Mouse (Mus musculus): ENCODE data around the gene Mastl. TPM values are rescaled to one million over a fixed set of nuclear protein-coding genes. Genes with fewer than 3 reads are reported as not detected.

Mastl gene
- 10 to 100 TPM; 12.2 to 13.2 TPM for total RNA-seq (2021)

DNA sequence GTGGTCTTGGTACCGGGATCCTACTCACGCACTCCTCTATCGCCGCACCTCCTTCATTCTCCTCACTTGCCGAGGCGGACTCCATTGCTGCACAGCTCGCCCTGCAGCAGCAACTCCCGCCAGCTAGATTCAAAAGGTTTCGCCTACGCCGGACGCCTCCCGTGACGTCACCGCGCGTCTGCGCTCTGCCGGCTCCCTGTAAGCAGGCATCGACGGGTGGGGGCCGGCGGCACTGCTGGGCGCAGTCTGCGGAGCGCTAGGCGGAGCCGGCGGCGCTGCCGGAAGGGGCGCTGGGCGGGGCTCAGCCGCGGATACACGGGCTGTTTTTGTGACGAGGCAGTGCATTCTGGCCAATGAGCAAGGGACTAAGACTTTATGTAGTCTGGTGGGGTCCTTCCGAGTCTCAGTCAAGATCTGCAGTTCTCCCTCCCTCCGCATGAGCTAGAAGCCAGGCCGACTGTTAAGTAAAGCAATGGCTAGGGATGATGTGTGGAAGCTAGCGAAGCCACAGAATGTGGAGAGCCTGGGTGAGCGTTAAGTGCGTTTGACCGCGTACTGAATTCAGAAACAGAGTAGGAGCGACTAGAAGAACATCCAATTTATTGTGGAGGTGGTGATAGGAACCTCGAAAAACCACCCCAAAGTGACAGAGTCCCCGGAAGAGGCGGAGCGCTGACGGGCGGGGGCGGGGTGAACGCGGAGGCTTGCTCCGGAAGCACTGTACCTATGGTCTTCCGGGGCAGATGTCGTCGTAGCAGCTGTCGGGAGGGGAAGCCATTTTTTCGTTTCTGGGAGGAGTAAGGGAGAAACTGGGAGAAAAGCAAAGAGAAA, at the start of gene Mastl, which contains the start of gene Yme1l1:
Gene Mastl, minus strand, starts transcription at position 248 of the 831 bp plus-strand sequence.
Gene Yme1l1, plus strand, starts transcription at position 593 of the 831 bp plus-strand sequence.
- peak; percentile 98 for DNase-seq

DNA sequence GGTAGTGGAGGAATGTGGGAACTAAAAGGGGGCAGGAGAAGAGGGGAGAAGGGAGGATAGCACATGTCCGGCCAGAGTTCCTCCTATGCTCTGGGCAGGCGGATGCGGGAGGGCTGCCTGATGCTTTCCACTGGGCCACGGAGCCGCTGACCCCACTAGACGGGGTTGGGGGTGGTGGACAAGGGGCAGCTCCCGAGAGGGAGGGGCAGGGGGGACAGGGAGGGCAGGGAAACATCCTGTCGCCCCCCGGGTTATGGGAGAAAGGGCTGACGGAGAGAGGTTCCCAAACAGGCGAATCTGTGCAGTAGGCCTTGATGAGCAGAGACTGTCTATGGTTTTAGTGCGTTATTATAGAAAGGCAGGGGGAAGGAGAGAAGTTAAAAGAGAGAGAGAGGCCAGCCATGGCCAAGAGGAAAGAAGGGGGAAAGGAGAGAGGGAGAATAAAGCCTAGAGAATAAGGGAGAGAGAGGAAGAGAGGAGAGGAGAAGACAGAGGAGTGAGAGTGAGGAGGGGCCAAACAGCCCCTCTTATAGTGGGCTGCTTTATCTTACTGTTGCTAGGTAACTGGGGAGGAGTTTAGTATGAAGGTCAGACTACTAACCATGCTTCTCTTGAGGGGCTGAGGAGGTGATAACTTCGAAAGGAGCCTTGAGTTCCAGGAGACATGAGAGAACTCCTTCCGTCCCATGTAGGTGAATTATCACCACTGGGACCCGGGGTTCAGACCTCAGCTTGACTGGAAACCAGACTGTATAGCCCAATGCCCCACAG, 47.3 kb upstream of the Mastl start:
- peak; percentile 6 for DNase-seq

DNA sequence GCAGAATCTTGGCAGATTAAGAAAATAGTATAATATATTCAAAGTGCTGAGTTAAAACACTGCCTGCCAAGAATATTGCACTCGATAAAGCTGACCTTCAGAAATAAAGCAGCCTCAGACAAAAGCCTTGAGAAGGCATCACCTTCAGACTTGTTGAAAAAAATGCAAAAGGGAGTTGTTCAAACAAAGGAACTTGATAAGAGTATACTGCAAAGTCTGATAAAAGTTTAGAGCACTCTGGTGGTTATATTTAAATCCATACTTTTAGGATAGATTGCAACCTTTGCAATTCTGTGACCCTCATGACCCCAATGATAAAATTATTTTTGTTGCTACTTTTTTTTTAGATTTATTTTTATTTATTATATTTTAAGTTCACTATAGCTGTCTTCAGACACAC, 45.2 kb upstream of the Mastl start:
- DNase-seq: no peak

DNA sequence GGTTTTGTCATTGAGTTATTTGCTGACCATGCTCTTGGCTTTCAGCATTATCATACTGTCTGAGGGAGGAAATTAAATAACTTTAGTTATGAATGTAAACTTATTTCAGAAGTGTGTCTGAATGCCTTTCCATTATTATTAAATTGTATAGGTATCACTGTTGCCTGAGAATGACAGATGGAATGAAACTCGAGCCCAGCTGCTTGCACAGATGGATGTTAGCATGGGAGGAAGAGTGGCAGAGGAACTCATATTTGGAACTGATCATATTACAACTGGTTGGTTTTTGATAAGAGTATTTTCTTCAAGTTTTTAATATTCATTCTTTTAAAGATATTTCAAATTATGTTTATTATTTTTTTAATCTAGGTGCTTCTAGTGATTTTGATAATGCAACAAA, 38.5 kb upstream of the Mastl start:
- no peak for DNase-seq

DNA sequence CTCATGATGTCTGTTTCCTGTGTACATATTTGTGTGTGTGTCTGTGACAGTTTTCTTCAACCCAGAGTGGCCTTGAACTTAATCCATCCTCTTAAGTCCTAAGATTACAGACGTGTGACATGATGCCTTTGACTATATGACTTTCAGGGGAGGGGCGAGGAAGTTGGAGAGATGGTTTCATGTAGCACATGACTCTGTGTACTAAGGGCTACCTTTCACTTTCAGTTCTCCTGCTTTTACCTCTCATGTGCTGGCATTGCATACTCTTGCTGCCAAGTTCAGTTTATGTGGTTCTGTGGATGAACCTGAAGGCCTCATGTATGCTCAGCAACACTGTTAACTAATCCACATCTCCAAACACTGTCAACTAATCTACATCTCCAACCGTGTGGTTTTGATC, 16.5 kb upstream of the Mastl start:
- no peak for DNase-seq

DNA sequence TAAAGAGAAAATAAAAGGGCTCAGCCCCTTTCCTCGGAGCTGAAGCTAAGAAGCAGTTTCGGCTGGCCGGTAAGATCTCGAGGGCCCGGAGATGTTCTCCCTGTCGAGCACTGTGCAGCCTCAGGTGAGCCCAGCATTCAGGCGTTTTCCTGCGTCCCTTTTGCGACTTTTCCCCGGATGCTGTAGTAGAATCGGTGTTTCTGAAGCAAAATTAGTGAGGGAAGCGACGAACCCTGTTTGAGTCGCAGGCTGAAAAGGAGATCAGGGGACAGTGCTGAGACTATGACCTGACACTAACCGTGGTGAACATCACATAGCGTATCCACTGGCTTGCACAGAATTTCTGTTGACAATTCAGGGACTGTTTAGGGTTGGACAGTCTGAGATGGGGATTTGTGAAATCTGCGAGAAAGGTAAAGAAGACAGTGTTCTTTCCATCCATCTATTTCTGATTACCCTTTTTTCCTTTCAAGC, 821 bp upstream of the Mastl start:
- no peak for DNase-seq

DNA sequence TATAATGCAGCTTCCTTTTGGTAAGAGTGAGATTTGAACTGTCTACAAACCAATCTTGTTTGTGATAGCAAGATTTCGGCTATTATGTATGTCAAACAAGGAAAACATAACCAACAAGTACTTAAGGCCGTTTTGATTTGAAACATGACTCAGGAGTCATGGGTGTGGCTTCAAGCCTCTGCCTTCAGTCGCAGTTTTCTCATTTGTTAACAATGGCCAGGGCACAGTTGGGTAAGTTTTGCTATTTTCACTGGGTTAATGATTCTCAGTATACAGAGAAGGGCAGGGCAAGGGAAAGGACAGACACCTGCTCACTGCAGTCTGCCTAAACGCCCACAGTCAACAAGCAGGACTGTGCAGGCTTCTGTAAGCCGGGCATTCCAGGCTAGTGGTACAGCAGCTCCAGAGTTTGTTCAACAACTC, 614 bp downstream of the Mastl start:
- no peak for DNase-seq

DNA sequence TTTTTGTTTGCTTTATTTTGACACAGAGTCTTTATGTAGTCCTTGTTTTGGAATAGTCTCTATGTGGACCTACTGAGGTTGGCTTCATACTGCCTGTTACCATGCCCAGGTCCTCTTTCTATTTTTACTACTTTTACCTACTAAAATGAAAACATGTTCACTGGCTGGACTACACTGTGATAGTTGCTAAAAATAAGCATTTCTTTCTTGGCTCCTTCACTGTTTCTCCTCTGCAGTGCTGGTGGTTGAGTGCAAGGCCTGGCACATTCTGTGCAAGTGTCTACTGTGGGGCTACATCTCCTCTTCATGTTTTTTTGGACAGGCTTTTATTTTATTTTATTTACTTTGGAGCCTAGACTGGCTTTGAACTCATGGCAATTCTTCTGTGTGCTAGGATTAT, 36.3 kb downstream of the Mastl start:
- DNase-seq: no peak

DNA sequence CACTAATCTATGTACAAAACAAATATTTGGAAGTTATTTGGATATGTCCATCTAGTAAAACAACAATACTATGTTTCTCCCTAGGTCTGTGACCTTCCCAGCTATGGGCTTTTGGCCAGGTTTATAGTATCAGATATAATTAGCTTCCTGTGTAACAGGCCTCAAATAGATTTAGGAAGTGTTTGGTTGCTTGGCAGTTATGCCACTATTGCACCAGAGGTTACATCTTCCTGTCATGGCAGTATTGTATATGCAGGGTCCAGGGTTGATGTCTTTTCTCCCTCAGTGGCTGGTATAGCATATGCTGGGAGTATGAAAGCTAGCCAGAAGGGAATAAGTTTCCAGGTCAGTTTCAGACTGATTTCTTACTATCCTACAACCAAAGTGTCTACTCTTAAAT, 53.6 kb downstream of the Mastl start:
- no peak for DNase-seq

DNA sequence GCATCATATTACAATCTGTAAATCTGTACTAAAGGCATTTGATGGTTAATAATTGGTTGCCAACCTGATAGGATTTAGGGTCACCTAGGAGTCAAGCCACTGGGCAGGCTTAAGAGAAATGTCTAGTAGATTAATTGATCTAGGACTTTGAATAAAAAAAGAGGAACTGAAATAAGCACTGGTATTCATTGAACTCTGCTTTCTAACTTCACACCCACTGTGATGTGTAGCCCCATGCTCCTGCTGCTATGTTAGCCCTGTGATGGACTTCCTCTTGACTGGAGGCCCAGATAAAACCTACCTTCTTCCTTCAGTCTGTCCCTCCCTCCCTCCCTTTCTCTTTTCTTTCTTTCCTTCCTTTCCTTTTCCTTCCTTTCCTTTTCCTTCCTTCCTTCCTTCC, 58.8 kb downstream of the Mastl start:
- no peak for DNase-seq

DNA sequence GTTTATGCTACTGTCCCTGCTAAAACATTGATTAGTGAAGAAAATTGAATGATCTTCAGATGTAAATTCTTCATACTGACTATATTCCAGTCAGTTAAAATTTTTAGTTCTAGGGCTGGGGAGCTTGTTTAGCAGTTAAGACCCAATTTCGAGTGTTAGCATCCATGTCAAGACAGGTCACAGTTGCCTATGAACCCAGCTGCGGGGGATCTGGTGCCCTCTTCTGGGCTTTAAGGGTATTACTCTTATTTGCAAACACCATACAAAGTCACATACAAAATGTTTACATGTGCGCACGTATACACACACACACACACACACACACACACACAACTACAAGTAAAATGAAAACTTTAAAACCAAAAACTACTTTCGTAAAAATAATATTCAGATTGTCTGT, 63.6 kb downstream of the Mastl start:
- peak; percentile 25 for DNase-seq

DNA sequence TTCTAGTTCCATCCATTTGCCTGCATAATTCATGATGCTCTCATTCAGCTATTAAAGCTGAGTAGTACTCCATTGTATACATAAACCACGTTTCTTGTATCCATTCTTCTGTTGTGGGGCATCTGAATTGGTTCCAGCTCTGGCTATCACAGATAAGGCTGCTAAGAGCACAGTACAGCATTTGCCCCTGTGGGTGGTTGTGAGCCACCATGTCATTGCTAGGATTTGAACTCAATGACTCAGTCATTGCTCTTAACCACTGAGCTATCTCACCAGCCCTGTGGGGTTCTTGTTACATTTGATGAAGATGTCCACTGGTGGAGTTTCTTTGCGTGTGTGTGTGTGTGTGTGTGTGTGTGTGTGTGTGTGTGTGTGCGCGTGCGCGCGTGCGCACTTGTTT, 71.3 kb downstream of the Mastl start:
- DNase-seq: no peak

DNA sequence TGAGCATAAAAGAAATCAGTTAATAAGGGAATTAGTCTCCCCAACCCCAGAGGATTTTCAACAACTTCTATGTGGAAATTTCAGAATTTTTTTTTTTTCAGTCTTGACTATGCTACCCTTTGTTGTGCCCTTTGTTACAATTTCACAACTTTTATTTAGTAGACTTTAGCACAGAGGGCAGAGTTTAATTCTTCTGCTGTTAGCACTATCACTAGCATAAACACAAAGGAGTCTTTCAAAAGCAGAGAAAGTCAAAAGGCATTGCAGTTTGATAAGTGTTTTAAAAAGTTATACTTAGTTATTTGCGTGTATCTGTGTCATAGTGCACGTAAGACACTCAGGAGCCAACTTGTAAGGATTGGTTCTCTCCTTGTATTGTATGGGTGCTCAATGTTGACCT, 77.2 kb downstream of the Mastl start:
- DNase-seq: no peak

DNA sequence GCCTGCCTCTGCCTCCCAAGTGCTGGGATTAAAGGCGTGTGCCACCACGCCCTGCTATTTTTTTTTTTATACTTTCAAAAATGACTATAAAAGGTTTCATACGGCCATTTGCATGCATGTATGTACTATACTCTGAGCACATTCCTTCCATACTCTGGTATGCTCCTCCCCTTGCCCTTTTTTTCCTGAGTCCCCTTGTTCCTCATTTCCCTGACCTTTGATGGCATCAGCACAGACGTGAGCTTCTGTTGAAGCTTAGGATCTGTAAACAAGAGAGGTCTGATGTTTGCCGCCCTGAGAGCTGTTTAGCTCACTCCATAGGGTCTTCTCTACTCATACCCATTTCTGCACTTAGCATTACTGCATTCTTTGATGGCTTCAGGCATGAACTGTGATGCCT, 78.1 kb downstream of the Mastl start:
- DNase-seq: no peak

DNA sequence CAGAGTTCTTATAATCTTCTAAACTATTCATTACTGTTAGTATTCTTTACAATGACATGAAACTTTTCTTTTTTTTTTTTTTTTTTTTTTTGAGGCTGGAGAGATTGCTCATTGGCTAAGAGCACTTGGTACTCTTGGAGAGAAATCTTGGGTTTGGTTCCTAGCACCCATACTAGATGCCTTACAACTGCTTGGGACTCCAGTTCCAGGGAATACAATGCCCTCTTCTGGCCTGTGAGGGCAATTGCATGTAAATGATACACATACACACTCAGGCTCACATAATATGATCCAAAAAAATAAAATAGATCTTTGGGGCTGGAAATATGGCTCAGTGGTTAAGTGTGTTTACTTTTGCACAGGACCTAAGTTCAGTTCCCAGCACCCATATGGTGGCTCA, 79.0 kb downstream of the Mastl start:
- DNase-seq: no peak

DNA sequence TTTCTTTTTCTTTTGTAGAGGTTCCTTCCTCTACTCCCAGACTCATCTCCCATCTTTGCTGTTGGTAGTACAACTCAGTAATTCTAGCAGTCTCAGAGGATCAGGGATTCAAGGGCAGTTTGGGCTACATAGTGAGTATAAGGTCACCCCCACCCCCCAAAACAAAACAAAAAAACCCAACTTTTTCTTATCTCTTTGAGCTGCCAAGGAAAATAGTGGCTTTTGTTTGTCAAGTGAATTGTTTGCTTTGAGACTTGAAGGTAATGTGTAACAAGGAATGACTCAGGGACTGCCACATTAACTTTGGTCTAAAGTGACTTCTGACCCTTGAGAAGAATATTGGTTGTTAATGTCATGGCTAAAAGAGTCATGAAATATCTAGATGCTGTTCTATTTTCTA, 80.0 kb downstream of the Mastl start:
- no peak for DNase-seq

DNA sequence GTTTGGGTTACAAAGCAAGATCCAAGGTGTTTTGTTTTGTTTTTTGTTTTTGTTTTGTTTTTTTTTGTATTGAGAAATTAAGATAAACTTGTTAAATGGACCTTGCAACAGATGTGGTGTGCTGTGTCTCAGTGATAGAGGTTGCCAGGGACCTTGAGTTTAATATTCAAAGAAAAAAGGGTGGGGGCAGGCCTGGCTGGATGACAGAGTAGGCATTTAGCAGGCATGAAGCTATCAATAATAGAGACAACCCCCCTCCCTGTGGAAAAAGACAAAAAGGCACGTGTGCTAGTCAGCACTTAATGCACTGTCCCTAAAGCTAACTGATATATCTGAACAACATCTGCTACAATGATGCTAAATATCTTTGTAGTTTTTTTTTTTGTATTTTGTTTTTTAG, 84.4 kb downstream of the Mastl start:
- DNase-seq: no peak

DNA sequence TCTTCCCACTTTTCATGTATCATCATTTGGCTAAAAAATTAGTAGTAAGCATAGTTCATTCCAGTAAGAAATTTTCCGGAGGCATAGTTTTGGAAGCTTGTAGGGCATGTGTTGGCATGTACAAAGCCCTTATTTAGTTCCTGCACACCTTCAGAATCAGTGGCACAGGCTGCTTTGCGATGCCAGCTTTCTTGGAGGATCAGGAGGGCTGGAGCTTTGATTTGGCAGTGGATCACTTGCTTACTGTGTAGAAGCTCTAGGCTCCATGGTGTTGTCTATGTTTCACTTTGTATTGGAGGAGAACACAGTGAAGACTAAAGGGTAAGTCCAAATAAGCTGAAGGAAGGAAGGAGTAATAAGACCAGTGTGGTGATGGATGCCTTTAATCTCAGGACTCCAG, 85.3 kb downstream of the Mastl start:
- DNase-seq: no peak

DNA sequence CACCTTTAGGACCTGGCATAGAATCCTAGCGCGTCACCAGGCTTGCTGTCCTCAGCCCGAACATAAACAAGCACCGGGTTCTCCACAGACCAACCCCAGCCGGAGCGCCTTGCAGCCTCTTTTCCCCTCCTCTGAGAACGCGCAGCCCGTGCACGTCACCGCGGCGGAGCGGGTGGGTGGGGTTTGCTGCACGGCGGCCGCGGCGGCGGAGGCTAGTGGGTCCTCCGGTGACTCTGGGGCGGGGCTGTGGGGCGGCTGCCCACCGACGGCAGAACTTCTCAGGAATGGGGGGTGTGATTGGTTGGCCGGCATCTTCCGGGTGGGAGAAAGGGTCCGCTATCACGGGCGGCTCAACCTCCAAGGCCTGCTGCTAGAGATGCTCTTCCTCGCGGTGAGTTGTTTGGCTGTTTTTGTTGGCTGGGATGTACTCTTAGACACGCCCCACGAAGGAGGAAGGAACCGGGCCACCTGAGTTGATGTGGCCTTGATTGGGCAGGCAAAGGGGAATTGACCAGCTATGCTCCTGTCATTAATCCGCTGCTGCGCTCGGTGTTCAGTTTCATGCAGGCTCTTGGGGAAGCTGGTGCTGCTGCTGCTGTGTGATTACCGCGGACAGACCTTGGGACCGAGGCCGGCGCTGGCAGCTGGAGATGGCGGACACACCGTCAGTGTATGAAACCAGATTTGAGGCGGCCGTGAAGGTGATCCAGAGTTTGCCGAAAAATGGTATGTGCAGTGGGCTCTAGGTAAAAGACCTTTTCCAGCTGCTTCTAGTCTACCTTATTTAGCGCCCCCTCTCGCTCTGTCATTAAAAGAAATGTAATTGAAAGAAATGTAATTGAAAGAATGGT, 86.7 kb downstream of the Mastl start:
- peak; percentile 96 for DNase-seq

DNA sequence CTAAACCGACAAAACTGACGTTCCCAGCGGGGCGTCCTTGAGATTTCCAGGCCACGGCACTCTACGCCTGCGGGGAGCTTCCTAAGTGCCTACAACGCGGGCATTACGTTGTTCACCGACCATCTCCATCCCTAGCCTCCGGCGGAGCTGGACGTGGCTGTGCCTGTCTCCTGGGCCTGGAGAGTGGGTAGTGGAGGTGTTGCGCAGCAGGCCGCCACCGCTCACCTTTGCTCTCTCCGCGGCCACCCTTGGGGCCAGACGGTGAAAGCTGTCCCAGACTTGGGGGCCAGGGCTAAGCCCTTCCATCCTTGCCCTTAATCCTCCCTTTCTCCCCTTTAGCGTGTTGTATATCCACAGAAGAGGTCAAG, 87.5 kb downstream of the Mastl start:
- DNase-seq: no peak

DNA sequence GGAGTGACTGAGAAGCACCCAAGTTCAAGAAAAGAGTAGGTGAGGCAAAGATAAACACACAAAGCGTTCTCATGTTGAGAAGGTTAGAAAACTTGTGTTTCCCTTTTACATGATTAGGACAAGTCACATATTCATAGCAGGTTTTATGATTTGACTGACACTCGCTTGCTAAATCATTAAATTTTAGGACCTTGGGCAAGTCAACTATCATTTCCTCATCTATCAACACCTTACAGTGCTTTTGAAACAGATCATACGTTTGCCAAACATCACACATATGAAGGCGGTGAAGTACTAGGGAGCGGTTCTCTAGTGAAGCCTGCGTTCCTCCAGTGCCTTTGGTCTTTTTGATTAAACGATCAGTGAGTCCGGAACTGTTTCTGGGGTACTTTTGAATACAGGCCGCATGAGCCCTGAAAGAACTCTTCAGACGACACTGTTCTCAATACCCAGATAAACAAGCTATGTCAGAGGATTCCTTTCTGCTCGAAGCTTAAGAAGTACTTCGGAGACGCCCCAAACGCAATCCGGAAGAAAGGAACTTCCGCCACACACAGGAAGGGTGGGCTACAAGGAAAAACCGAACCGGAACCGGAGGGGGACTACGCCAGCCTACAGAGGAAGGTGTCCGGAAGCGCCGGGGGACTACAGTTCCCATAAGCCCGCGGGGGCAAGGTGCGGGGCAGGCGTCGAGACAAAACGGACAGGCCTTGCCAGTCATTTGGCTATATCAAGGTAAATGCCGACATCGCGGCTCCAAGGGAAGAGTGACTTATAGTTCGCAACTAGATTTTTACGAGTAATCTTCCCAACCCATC, 88.1 kb downstream of the Mastl start, which contains the start of gene Acbd5:
Gene Acbd5, plus strand, starts transcription at position 616 of the 818 bp plus-strand sequence.
- DNase-seq: peak; percentile 94

Measured in heart, postnatal 4 days (tissue).